9 mouse cellular contexts compared by ENCODE assay signal in the genomic region with DNA sequence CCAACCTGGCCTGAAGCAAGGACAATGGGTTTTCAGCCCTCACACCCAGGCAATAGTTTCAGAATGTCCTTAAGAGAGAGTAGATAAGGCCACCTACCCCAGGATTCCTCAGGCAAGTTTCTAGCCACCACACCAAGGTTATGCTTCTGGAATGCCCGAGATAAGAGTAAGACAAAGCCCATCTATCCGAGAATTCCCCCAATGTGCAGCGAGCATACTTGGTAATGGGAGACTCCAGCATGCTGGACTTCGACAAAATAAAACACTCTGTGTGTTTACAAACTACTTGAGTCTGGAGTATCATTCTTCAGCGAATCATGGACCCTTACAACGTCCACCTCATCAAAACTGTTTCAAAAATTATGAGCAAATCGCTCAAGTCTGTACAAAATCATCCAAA. TPM values are rescaled to one million over a fixed set of nuclear protein-coding genes. Genes with fewer than 3 reads are reported as not detected.
DNase-seq lines count a peak whose midpoint lies in the region; ATAC-seq and TF ChIP-seq lines count a peak whose summit lies in the region.
"Had no signal": no experiment of that assay in that cellular context is flagged by ENCODE, and none has a peak within 500 bp of the region (broad histone marks: within the 10 kb centered on the region; RNA-seq: fewer than 3 reads in every experiment).

No protein-coding gene starts in this region.

- TF ChIP-seq RAD21 in MEL (IDR thresholded peaks at IDR 0.05; ENCODE audit: low read depth, low read length) = no peak

- H3K9me3 ChIP-seq in heart, embryonic 13.5 days = no peaks in the 10 kb centered on the region
- H3K9me3 ChIP-seq in MEL (replicated peaks; ENCODE audit: insufficient read depth, low read length) = no peaks in the 10 kb centered on the region
- no peaks in the 10 kb centered on the region for H3K9me3 ChIP-seq in forebrain, embryonic 15.5 days
- no peaks in the 10 kb centered on the region for H3K9me3 ChIP-seq in liver, embryonic 14.5 days (ENCODE audit: control insufficient read depth, low read length)

- no peak for DNase-seq in heart, adult 9 months (ENCODE audit: low spot score in 2 of 2)
- peak; percentile 64 for DNase-seq in MEL (ENCODE audit: low read depth, low spot score)
- peak in 1 of 3 experiments; percentile 51 for DNase-seq in liver, embryonic 14.5 days (ENCODE audit: low read depth in 3 of 3, low spot score in 3 of 3)
- DNase-seq in right cerebral cortex, postnatal 36 days (ENCODE audit: low spot score in 2 of 2) = no peak
- no peak for DNase-seq in urinary bladder, postnatal 4 days (ENCODE audit: low spot score in 2 of 2)
- DNase-seq in frontal cortex, postnatal 10 days (ENCODE audit: low spot score in 2 of 2) = no peak

- peaks cover 41% of the 10 kb centered on the region for H3K4me1 ChIP-seq in heart, embryonic 13.5 days
- peaks cover 18 to 30% of the 10 kb centered on the region in 2 experiments for H3K4me1 ChIP-seq in MEL (ENCODE audit: control insufficient read depth in 1 of 2, insufficient read depth in 2 of 2, low read length in 2 of 2)
- H3K4me1 ChIP-seq in forebrain, embryonic 15.5 days = peaks cover 13% of the 10 kb centered on the region
- peaks cover 11 to 20% of the 10 kb centered on the region in 2 experiments for H3K4me1 ChIP-seq in liver, embryonic 14.5 days (replicated peaks; ENCODE audit: control insufficient read depth in 2 of 2, insufficient read depth in 2 of 2, low read length in 1 of 2)

- H3K4me2 ChIP-seq in heart, embryonic 13.5 days = peak overlapping the region; percentile 84
- H3K4me2 ChIP-seq in forebrain, embryonic 15.5 days (replicated peaks) = peak overlapping the region; percentile 53; the same call in 1 of the 2 replicates
- H3K4me2 ChIP-seq in liver, embryonic 14.5 days (ENCODE audit: low read depth) = peak overlapping the region; percentile 85

- H3K9ac ChIP-seq in heart, embryonic 13.5 days = peak overlapping the region; percentile 81; the same call in 1 of the 2 replicates
- H3K9ac ChIP-seq in MEL (ENCODE audit: control insufficient read depth, low read depth, low read length, poor library complexity, severe bottlenecking) = peak overlapping the region; percentile 31
- no peak overlapping the region for H3K9ac ChIP-seq in forebrain, embryonic 15.5 days (replicated peaks)
- peak overlapping the region; percentile 79 for H3K9ac ChIP-seq in liver, embryonic 14.5 days (replicated peaks)

- no peak for TF ChIP-seq EP300 in MEL (IDR thresholded peaks at IDR 0.05; ENCODE audit: low read depth in 1 of 2, low read length in 2 of 2)
- TF ChIP-seq EP300 in liver, embryonic 14.5 days (IDR thresholded peaks at IDR 0.05; ENCODE audit: low read depth) = no peak

- TF ChIP-seq CTCF in MEL (IDR thresholded peaks at IDR 0.05 in 2 of 3, conservative IDR thresholded peaks at IDR 0.05 in 1 of 3; ENCODE audit: control insufficient read depth in 1 of 3, insufficient read depth in 1 of 3, low read depth in 2 of 3, low read length in 3 of 3, poor library complexity in 1 of 3, severe bottlenecking in 1 of 3) = no peak
- no peak for TF ChIP-seq CTCF in liver, embryonic 14.5 days (IDR thresholded peaks at IDR 0.05; ENCODE audit: low read depth)

- peak overlapping the region; percentile 67 for H3K4me3 ChIP-seq in heart, embryonic 13.5 days
- peak overlapping the region; percentile 38 to 88 for H3K4me3 ChIP-seq in MEL (ENCODE audit: control insufficient read depth in 1 of 2, insufficient read depth in 1 of 2, low read depth in 2 of 2, low read length in 2 of 2)
- no peak overlapping the region for H3K4me3 ChIP-seq in forebrain, embryonic 15.5 days
- peak overlapping the region; percentile 17 to 69; a peak in 3 of 4 replicates for H3K4me3 ChIP-seq in liver, embryonic 14.5 days (ENCODE audit: insufficient read depth in 1 of 2, low read depth in 2 of 2, low read length in 2 of 2)

- peaks cover 11% of the 10 kb centered on the region for H3K36me3 ChIP-seq in heart, embryonic 13.5 days
- peaks cover 0 to 33% of the 10 kb centered on the region in 2 experiments; a peak in 2 of 4 replicates for H3K36me3 ChIP-seq in MEL (ENCODE audit: control insufficient read depth in 1 of 2, insufficient read depth in 2 of 2, low read length in 2 of 2)
- H3K36me3 ChIP-seq in forebrain, embryonic 15.5 days = peaks cover 4% of the 10 kb centered on the region; the same call in 1 of the 2 replicates
- peaks cover 6% of the 10 kb centered on the region for H3K36me3 ChIP-seq in liver, embryonic 14.5 days (replicated peaks; ENCODE audit: control insufficient read depth, insufficient read depth, low read depth)

- no peak for ATAC-seq in heart, embryonic 13.5 days (ENCODE audit: extremely low read depth, insufficient number of reproducible peaks, low FRiP score, low TSS enrichment)
- ATAC-seq in forebrain, embryonic 15.5 days (replicated peaks) = no peak
- no peak for ATAC-seq in liver, embryonic 14.5 days (ENCODE audit: insufficient read depth)

- WGBS in heart, embryonic 13.5 days = 37% methylated on average over 7 of the region's 7 CpGs
- 76% methylated on average over 7 of the region's 7 CpGs for WGBS in forebrain, embryonic 15.5 days
- 25% methylated on average over 7 of the region's 7 CpGs for WGBS in liver, embryonic 14.5 days (ENCODE audit: insufficient replicate concordance)

- peak overlapping the region; percentile 90 for H3K27ac ChIP-seq in heart, embryonic 13.5 days (replicated peaks)
- H3K27ac ChIP-seq in MEL (ENCODE audit: control insufficient read depth, low read depth, low read length) = peak overlapping the region; percentile 53
- H3K27ac ChIP-seq in forebrain, embryonic 15.5 days (replicated peaks) = no peak overlapping the region
- peak overlapping the region; percentile 78 for H3K27ac ChIP-seq in liver, embryonic 14.5 days

- H3K79me2 ChIP-seq in MEL (ENCODE audit: control insufficient read depth, insufficient read depth, low read length, poor library complexity) = peaks cover 9% of the 10 kb centered on the region

- no peaks in the 10 kb centered on the region for H3K27me3 ChIP-seq in heart, embryonic 13.5 days (replicated peaks)
- H3K27me3 ChIP-seq in MEL (ENCODE audit: control insufficient read depth in 1 of 2, insufficient read depth in 2 of 2, low read length in 2 of 2) = no peaks in the 10 kb centered on the region
- H3K27me3 ChIP-seq in forebrain, embryonic 15.5 days = no peaks in the 10 kb centered on the region
- no peaks in the 10 kb centered on the region for H3K27me3 ChIP-seq in liver, embryonic 14.5 days (ENCODE audit: control insufficient read depth, insufficient read depth, low read length)

- TF ChIP-seq POLR2A in MEL (IDR thresholded peaks at IDR 0.05; ENCODE audit: control insufficient read depth in 1 of 2, insufficient read depth in 1 of 2, low read depth in 1 of 2, low read length in 2 of 2, poor library complexity in 1 of 2) = no peak

TF ChIP-seq in MEL, 35 proteins besides CTCF, POLR2A, EP300 and RAD21:
- peak; percentile 41 for TF ChIP-seq TAL1 (IDR thresholded peaks at IDR 0.05; ENCODE audit: low read length)
- TF ChIP-seq POLR2AphosphoS2 (IDR thresholded peaks at IDR 0.05; ENCODE audit: low read length) = no peak
- TF ChIP-seq GATA1 (IDR thresholded peaks at IDR 0.05; ENCODE audit: low read depth, low read length) = peak; percentile 10; the same call in 1 of the 2 replicates
TF ChIP-seq in MEL: peak in this region for 2.

RNA-seq across cellular contexts. Expression of gene 1810037I17Rik, which starts 0.9 kb away (rescaled TPM):
- 113 and 122 TPM in 2 replicates for polyA plus RNA-seq in heart, embryonic 13.5 days (2015; fragmentation: Nextera tagmentation; extraction: Ambion mirVana)
- 43.2 and 47.3 TPM in 2 replicates for total RNA-seq in MEL (2012; rRNA removed)
- polyA plus RNA-seq in MEL (2012; ENCODE audit: insufficient read depth in 1 of 2, insufficient read length in 2 of 2, low read depth in 1 of 2, low replicate concordance in 2 of 2, missing spikeins in 1 of 2) = 10 to 100 TPM in 1 of 2 experiments, not detected in 1; 64.9 TPM
- polyA plus RNA-seq in forebrain, embryonic 15.5 days (2015; fragmentation: Nextera tagmentation; extraction: Ambion mirVana) = 90.1 and 95.4 TPM in 2 replicates
- polyA plus RNA-seq in liver, embryonic 14.5 days (2012; rRNA removed) = 37.6 and 50.6 TPM in 2 replicates
- 110 and 111 TPM in 2 replicates for polyA plus RNA-seq in liver, embryonic 14.5 days (2014; fragmentation: Nextera tagmentation; extraction: Ambion mirVana)

RNA-seq across cellular contexts. Expression of gene Gm10959, which starts 4.0 kb away (rescaled TPM):
- polyA plus RNA-seq in heart, embryonic 13.5 days (2015; fragmentation: Nextera tagmentation; extraction: Ambion mirVana) = not detected in 2 replicates
- total RNA-seq in MEL (2012; rRNA removed) = not detected in 2 replicates
- not detected for polyA plus RNA-seq in MEL (2012; ENCODE audit: insufficient read depth in 1 of 2, insufficient read length in 2 of 2, low read depth in 1 of 2, low replicate concordance in 2 of 2, missing spikeins in 1 of 2)
- not detected in 2 replicates for polyA plus RNA-seq in forebrain, embryonic 15.5 days (2015; fragmentation: Nextera tagmentation; extraction: Ambion mirVana)
- not detected in 2 replicates for polyA plus RNA-seq in liver, embryonic 14.5 days (2012; rRNA removed)
- polyA plus RNA-seq in liver, embryonic 14.5 days (2014; fragmentation: Nextera tagmentation; extraction: Ambion mirVana) = not detected in 2 replicates
- polyA plus RNA-seq: neural tube, embryonic 11.5 days had no signal

RNA-seq across cellular contexts. Expression of gene Fabp2, which starts 28.3 kb away (rescaled TPM):
- 0.36 TPM in 1 of 2 replicates, not detected in the other for polyA plus RNA-seq in heart, embryonic 13.5 days (2015; fragmentation: Nextera tagmentation; extraction: Ambion mirVana)
- not detected in 2 replicates for total RNA-seq in MEL (2012; rRNA removed)
- polyA plus RNA-seq in MEL (2012; ENCODE audit: insufficient read depth in 1 of 2, insufficient read length in 2 of 2, low read depth in 1 of 2, low replicate concordance in 2 of 2, missing spikeins in 1 of 2) = not detected
- not detected in 2 replicates for polyA plus RNA-seq in forebrain, embryonic 15.5 days (2015; fragmentation: Nextera tagmentation; extraction: Ambion mirVana)
- 3.8 and 7.5 TPM in 2 replicates for polyA plus RNA-seq in liver, embryonic 14.5 days (2012; rRNA removed)
- polyA plus RNA-seq in liver, embryonic 14.5 days (2014; fragmentation: Nextera tagmentation; extraction: Ambion mirVana) = 13.6 and 14.1 TPM in 2 replicates
- polyA plus RNA-seq: neural tube, embryonic 11.5 days had no signal
